Mouse (Mus musculus) embryonic facial prominence, embryonic 12.5 days (tissue): ENCODE measurements around the gene Olfr1440. TPM values are rescaled to one million over a fixed set of nuclear protein-coding genes. Genes with fewer than 3 reads are reported as not detected.

Experiments
- ATAC-seq: fragments of 200-750 bp; cut with Nextera tagmentation; 2 replicates; pipeline ENCODE4 v1.8.0; 2017; ENCODE audit not compliant: insufficient number of reproducible peaks, insufficient read depth, low FRiP score, low TSS enrichment
- H3K27ac ChIP-seq: fragments of 300-500 bp; sonication (generic); 2 replicates; pipeline ENCODE4 v1.5.1; 2016; ENCODE audit warnings: mild to moderate bottlenecking
- H3K27me3 ChIP-seq: fragments of 300-500 bp; sonication (generic); 2 replicates; pipeline ENCODE4 v1.6.1; 2016; ENCODE audit warnings: mild to moderate bottlenecking, moderate library complexity
- H3K36me3 ChIP-seq: fragments of 300-500 bp; sonication (generic); 2 replicates; pipeline ENCODE4 v1.6.1; 2016; ENCODE audit warnings: mild to moderate bottlenecking
- H3K4me1 ChIP-seq: fragments of 300-500 bp; sonication (generic); 2 replicates; pipeline ENCODE4 v1.6.1; 2016
- H3K4me2 ChIP-seq: fragments of 300-500 bp; sonication (generic); replicated peaks from 2 replicates; pipeline ENCODE4 v1.6.1; 2016; ENCODE audit warnings: mild to moderate bottlenecking, moderate library complexity
- H3K4me3 ChIP-seq: fragments of 300-500 bp; sonication (generic); 2 replicates; pipeline ENCODE4 v1.5.1; 2016; ENCODE audit warnings: mild to moderate bottlenecking
- H3K9ac ChIP-seq: fragments of 300-500 bp; sonication (generic); 2 replicates; pipeline ENCODE4 v1.6.1; 2016; ENCODE audit warnings: mild to moderate bottlenecking, moderate library complexity
- H3K9me3 ChIP-seq: fragments of 300-500 bp; sonication (generic); 2 replicates; pipeline ENCODE4 v1.6.1; 2016; ENCODE audit warnings: mild to moderate bottlenecking, moderate library complexity
- WGBS: fragments of 180-500 bp; shearing (Covaris S2); methylation state at CpG from one replicate; pipeline ENCODE4 v1.1.7; 2016; 5-methylcytosine and 5-hydroxymethylcytosine counted together
- polyA plus RNA-seq: library from polyadenylated mRNA; unstranded; fragments of >200 nt; fragmentation: Nextera tagmentation; extraction: Ambion mirVana; gene quantifications from 2 replicates; pipeline ENCODE4 v1.2.1, GENCODE M21; 2016

Gene Olfr1440
- polyA plus RNA-seq, result not detected in 2 replicates

DNA sequence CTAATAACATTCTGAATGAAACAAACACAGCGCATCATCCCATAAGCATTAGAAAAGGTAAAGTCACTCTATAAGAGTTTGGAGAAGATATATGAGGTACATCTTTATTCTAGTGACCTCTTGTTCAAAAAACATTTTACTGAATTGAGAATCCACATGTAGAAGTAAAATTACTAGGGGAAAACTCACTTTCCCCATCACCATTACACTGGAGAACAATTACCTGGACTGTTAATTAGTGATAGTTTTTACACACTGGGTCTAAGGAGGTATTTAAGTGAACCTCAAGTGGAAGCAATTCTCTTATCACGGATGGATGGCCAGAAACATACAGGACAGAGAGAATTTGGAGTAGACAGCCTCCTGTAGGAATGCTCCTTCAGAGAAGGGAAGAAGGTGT is at the start of gene Olfr1440:
Gene Olfr1440, plus strand, starts transcription at position 301 of the 400 bp plus-strand sequence.
- H3K9ac ChIP-seq, result no peak within 1 kb of the TSS
- no peaks in the 10 kb centered on the region for H3K9me3 ChIP-seq
- no peak for ATAC-seq
- WGBS, result 72% methylated on average over 2 of the region's 2 CpGs
- no peak within 1 kb of the TSS for H3K4me2 ChIP-seq
- H3K4me1 ChIP-seq, result no peaks in the 10 kb centered on the region
- H3K4me3 ChIP-seq, result no peak within 1 kb of the TSS
- H3K36me3 ChIP-seq, result no peaks in the 10 kb centered on the region
- no peaks in the 10 kb centered on the region for H3K27me3 ChIP-seq
- H3K27ac ChIP-seq, result no peak within 1 kb of the TSS

GRCm38 (mm10) chr19:12373004-12373403 is 14.1 kb upstream of the Olfr1440 start:
- no peak for ATAC-seq
- Histone ChIP-seq H3K36me3 (no peaks in the 10 kb centered on the region), H3K9me3 (no peaks in the 10 kb centered on the region), H3K4me2 (no peak overlapping the region), H3K4me3 (no peak overlapping the region), H3K4me1 (no peaks in the 10 kb centered on the region), H3K27me3 (no peaks in the 10 kb centered on the region), H3K9ac (no peak overlapping the region), H3K27ac (no peak overlapping the region)
- 74% methylated on average over 3 of the region's 3 CpGs for WGBS

- Histone ChIP-seq H3K4me1 (no peaks in the 10 kb centered on the region), H3K27me3 (no peaks in the 10 kb centered on the region), H3K36me3 (no peaks in the 10 kb centered on the region), H3K4me3 (no peak overlapping the region), H3K9me3 (no peaks in the 10 kb centered on the region), H3K4me2 (no peak overlapping the region), H3K9ac (no peak overlapping the region), H3K27ac (no peak overlapping the region)
- ATAC-seq, result no peak
- WGBS, result 77% methylated on average over 2 of the region's 2 CpGs
These were observed 12.5 kb upstream of the Olfr1440 start for GRCm38 (mm10) chr19:12374465-12375025.

DNA sequence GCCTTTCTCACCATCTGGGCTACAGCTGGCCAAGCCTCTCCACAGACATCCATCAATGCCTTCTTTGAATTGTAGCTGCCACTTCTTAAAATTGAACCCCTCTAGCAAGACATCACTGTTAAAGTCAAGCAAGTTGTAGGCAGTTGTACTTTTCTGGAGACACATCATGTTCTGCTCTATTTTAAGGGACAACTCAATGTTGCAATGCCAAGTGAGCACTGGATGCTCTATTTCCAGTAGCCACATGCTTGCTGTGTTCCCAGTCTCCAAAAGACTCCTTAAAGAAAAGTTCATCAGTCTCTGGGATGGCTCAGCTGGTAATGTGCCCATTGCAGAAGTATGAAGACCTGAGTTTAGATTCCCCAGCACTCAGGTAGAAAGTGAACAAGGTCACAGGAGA is 26.7 kb downstream of the Olfr1440 start:
- no peak overlapping the region for H3K4me2 ChIP-seq
- H3K9ac ChIP-seq, result no peak overlapping the region
- H3K4me1 ChIP-seq, result no peaks in the 10 kb centered on the region
- H3K36me3 ChIP-seq, result no peaks in the 10 kb centered on the region
- H3K4me3 ChIP-seq, result no peak overlapping the region
- no peak overlapping the region for H3K27ac ChIP-seq
- H3K9me3 ChIP-seq, result no peaks in the 10 kb centered on the region
- no peak for ATAC-seq
- no peaks in the 10 kb centered on the region for H3K27me3 ChIP-seq

GRCm38 (mm10) chr19:12417361-12417760 is 30.3 kb downstream of the Olfr1440 start, which contains the start of gene Olfr1441:
TSS of gene Olfr1441 (plus strand) at chr19:12417433.
- Histone ChIP-seq H3K4me2 (no peak within 1 kb of the TSS), H3K9me3 (no peaks in the 10 kb centered on the region), H3K27me3 (no peaks in the 10 kb centered on the region), H3K4me1 (no peaks in the 10 kb centered on the region), H3K36me3 (no peaks in the 10 kb centered on the region), H3K27ac (no peak within 1 kb of the TSS), H3K4me3 (no peak within 1 kb of the TSS), H3K9ac (no peak within 1 kb of the TSS)
- no peak for ATAC-seq

GRCm38 (mm10) chr19:12418312-12418711 is 31.2 kb downstream of the Olfr1440 start:
- H3K4me1 ChIP-seq, result no peaks in the 10 kb centered on the region
- no peak overlapping the region for H3K27ac ChIP-seq
- 88% methylated on average over 3 of the region's 3 CpGs for WGBS
- H3K9ac ChIP-seq, result no peak overlapping the region
- no peaks in the 10 kb centered on the region for H3K9me3 ChIP-seq
- H3K4me2 ChIP-seq, result no peak overlapping the region
- ATAC-seq, result no peak
- H3K27me3 ChIP-seq, result no peaks in the 10 kb centered on the region
- no peaks in the 10 kb centered on the region for H3K36me3 ChIP-seq
- no peak overlapping the region for H3K4me3 ChIP-seq

DNA sequence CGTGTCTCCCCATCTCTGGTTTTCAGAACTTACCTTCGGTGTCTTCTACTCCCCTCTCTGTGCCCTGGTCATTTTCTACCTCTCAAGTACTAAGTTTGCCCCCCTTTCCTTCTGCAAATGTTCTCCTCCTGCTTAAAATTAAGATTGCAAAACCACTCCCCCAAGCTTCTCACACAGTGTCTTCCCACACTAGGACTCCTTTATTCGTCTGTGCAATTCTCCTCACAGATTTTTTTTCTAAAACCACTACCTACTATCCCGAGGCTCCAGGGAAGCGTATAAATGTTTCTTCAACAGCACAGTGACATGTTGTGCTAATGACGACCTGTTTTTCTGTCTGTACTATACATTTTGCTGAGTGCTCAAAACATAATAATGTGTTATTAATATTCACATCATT is 33.5 kb downstream of the Olfr1440 start:
- Histone ChIP-seq H3K4me2 (no peak overlapping the region), H3K9ac (no peak overlapping the region), H3K9me3 (no peaks in the 10 kb centered on the region), H3K4me1 (no peaks in the 10 kb centered on the region), H3K4me3 (no peak overlapping the region), H3K27ac (no peak overlapping the region), H3K27me3 (no peaks in the 10 kb centered on the region), H3K36me3 (no peaks in the 10 kb centered on the region)
- ATAC-seq, result no peak
- WGBS, result 79% methylated on average over 6 of the region's 6 CpGs

- no peak for ATAC-seq
- 74% methylated on average over 1 of the region's 1 CpGs for WGBS
- Histone ChIP-seq H3K36me3 (no peaks in the 10 kb centered on the region), H3K4me3 (no peak overlapping the region), H3K4me2 (no peak overlapping the region), H3K27ac (no peak overlapping the region), H3K9ac (no peak overlapping the region), H3K4me1 (no peaks in the 10 kb centered on the region), H3K9me3 (no peaks in the 10 kb centered on the region), H3K27me3 (no peaks in the 10 kb centered on the region)
These were observed 34.6 kb downstream of the Olfr1440 start for GRCm38 (mm10) chr19:12421680-12422079.

DNA sequence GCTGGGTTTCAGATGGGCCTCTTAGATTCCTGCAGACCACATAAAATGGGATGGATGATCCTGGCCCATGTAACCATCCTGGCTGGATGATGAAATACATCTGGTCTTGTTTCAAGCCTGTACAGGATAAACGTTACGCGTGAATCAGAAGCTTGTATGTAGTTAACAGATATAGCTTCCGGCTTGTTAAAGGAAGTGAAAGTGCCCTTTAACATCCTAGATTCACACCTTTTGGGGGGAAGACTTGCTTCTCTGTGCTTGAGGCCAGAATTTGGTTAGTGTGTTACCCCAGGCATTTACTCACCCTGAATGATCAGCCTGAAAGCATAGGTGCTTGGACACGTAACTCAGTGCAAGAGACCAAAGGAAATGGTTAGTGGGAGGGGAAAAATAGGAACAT is 40.0 kb downstream of the Olfr1440 start:
- Histone ChIP-seq H3K27me3 (no peaks in the 10 kb centered on the region), H3K27ac (no peak overlapping the region)
- WGBS, result 84% methylated on average over 5 of the region's 5 CpGs

GRCm38 (mm10) chr19:12427605-12428004 is 40.5 kb downstream of the Olfr1440 start, which contains the start of gene Pfpl:
TSS of gene Pfpl (plus strand) at chr19:12427905.
- H3K9ac ChIP-seq, result no peak within 1 kb of the TSS
- 94% methylated on average over 6 of the region's 6 CpGs for WGBS
- no peak within 1 kb of the TSS for H3K4me2 ChIP-seq

More for the DNA sequence above, 40.0 kb downstream of the Olfr1440 start:
- Histone ChIP-seq H3K36me3 (no peaks in the 10 kb centered on the region), H3K4me3 (no peak overlapping the region), H3K9me3 (no peaks in the 10 kb centered on the region), H3K4me1 (no peaks in the 10 kb centered on the region), H3K9ac (no peak overlapping the region), H3K4me2 (no peak overlapping the region)
- no peak for ATAC-seq

GRCm38 (mm10) chr19:12433033-12433432 is 46.0 kb downstream of the Olfr1440 start:
- H3K27me3 ChIP-seq, result no peaks in the 10 kb centered on the region
- no peak overlapping the region for H3K4me3 ChIP-seq
- H3K27ac ChIP-seq, result no peak overlapping the region
- H3K4me1 ChIP-seq, result no peaks in the 10 kb centered on the region
- ATAC-seq, result no peak
- WGBS, result 7% methylated on average over 2 of the region's 2 CpGs
- H3K36me3 ChIP-seq, result no peaks in the 10 kb centered on the region
- no peaks in the 10 kb centered on the region for H3K9me3 ChIP-seq
- H3K4me2 ChIP-seq, result no peak overlapping the region
- no peak overlapping the region for H3K9ac ChIP-seq

More at GRCm38 (mm10) chr19:12427605-12428004, 40.5 kb downstream of the Olfr1440 start, which contains the start of gene Pfpl:
- Histone ChIP-seq H3K4me1 (no peaks in the 10 kb centered on the region), H3K36me3 (no peaks in the 10 kb centered on the region), H3K27me3 (no peaks in the 10 kb centered on the region), H3K4me3 (no peak within 1 kb of the TSS), H3K9me3 (no peaks in the 10 kb centered on the region), H3K27ac (no peak within 1 kb of the TSS)
- ATAC-seq, result no peak

DNA sequence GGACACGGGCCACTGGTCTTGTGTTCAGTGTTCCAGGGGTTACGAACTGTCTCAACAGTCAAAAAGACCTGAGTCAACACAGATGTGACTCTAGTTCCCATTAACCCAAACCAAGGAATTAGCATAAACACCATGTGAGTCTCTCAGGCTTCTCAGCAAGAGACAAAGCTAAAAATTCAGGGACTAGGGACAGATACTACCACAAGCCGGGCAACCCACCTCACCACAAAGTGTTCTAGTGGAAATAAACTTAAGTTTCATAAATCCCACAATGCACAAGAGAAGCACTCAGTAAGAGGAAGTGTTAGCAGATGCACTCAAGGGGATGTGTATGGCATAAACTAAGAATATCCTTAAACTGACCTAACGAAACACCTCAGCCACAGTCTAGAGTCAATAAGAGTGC is 47.9 kb downstream of the Olfr1440 start:
- 84% methylated on average over 4 of the region's 4 CpGs for WGBS
- no peaks in the 10 kb centered on the region for H3K36me3 ChIP-seq
- H3K27ac ChIP-seq, result no peak overlapping the region
- H3K9ac ChIP-seq, result no peak overlapping the region
- H3K4me1 ChIP-seq, result no peaks in the 10 kb centered on the region
- H3K9me3 ChIP-seq, result no peaks in the 10 kb centered on the region
- no peak overlapping the region for H3K4me2 ChIP-seq
- H3K4me3 ChIP-seq, result no peak overlapping the region
- ATAC-seq, result no peak
- H3K27me3 ChIP-seq, result no peaks in the 10 kb centered on the region
